Mouse (Mus musculus): ENCODE data around the gene Olig3. TPM values are rescaled to one million over a fixed set of nuclear protein-coding genes. Genes with fewer than 3 reads are reported as not detected.

Gene Olig3
- total RNA-seq (2021), result not detected
- long read RNA-seq, experiment 1, result 0 reads
- long read RNA-seq, experiment 2, result 0 reads

GRCm38 (mm10) chr10:19356071-19356583 is at the start of gene Olig3:
Gene Olig3 (plus strand): TSS chr10:19356533.
- no peak for DNase-seq

DNA sequence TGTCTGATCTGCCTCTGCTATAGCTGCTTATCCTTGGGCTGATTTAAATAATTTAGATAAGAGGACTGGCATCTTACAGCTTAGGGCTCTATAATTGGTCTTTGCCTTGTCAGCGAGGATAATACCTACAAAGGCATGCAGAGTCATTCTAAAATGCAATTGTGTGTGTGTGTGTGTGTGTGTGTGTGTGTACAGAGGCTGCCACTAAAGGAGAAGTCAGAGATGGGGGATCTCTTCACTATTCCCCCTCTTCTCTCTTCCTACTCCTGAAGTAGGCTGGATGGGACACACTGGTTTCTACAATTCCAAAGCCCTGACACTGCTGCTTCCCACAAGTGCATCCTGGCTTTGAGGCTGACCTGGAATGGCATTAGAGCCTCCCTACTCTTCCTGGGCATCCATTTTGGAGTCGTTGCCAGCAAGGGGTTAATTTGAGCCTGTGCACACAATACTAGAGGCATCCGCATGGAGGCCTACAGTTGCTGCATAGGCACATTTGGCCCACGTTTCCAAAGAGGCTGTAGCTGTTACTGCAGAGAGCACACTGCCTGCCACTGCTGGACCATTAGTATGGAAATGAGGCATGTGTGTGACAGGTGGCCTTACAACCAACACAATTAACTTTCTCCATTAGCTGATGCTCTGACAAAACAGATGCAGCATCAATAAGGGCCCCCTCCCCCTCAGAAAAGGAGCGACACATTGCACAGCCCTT is 46.5 kb upstream of the Olig3 start:
- DNase-seq, result no peak

GRCm38 (mm10) chr10:19310471-19310870 is 45.9 kb upstream of the Olig3 start:
- no peak for DNase-seq

DNA sequence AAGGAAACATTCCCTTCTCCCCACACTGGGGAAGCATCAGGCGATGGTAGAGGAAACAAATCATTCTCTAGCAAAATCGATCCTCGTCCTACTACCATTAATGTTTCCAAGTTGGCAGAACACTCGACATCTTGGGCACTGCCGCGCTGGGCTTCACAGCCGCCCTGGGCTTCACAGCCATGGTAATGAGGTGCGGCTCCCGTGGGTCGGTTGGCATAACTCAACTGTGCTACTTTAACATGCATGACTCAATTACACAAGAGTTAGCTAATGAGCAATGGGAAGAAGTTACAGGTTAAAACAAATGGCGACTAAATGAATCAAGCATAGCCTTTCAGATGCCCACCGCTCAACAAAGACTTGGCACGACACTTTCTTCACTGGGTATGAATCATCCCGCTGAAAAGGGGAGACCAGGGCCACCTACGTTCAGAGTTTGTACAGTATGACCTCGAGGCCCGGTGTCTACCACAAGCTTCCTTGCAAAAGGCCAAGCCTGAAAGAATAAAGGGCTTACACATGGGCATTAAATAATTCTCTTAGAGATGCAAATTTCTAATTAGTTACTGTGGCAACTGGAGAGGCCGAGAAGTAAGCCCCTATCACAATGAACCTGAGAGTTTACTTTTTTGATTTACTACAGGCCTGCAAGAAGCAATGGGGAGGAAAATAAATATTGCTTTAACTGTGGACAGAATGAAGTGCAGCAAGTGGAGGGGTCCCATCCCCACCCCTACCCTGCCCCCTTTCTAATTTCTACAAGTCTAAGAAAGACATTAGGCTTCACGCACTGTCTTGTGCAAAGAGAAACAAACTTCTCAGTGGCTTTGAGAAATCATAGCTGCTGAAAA is 38.1 kb upstream of the Olig3 start:
- DNase-seq, result no peak

DNA sequence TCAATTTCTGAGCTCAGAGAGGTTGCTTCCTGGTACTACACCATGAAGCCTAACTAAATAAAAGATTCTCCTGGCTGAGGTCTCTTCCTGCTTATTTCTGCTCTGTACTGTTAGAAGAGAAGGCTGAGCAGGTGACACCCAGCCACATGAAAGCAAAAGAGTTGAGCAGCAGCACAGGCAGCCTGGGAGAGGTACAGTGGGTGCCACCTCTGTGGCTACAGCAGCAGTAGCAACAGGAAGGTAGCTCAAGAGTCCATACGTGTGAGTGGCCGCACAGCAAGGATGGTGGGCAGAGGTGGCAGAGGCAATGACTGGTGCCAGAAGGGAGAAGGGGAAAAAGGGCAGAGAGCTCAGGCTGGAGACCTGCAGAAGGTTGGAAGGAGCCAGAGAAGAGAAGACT is 34.6 kb upstream of the Olig3 start:
- no peak for DNase-seq

DNA sequence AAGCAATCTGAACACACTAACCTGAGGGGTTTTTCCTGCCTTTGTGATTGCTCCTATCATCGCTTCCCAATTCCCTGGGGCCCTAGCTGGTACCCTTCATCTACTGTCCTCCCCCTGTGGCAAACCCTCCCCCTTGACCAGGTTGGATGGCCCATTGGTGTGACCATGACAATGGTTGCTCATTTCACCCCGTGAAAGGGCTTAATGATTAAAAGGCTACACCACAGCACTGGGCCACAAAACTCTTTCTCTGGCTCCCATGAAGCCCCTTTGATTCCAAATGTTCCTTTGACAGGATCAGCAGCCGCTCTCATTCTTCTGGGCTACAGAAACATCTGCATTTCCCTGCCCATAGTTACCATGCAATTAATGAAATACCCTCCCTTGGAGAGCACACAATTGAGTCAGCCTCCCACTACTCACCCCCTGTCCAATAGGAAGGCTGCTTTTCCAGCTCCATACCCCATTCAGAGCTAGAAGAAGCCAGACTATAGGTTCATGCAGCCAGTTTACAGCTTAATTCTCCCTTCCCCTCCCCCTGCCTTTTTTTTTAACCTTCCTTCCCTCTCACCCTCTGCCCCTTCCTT is 27.0 kb upstream of the Olig3 start:
- no peak for DNase-seq

GRCm38 (mm10) chr10:19333425-19333824 is 22.9 kb upstream of the Olig3 start:
- no peak for DNase-seq

DNA sequence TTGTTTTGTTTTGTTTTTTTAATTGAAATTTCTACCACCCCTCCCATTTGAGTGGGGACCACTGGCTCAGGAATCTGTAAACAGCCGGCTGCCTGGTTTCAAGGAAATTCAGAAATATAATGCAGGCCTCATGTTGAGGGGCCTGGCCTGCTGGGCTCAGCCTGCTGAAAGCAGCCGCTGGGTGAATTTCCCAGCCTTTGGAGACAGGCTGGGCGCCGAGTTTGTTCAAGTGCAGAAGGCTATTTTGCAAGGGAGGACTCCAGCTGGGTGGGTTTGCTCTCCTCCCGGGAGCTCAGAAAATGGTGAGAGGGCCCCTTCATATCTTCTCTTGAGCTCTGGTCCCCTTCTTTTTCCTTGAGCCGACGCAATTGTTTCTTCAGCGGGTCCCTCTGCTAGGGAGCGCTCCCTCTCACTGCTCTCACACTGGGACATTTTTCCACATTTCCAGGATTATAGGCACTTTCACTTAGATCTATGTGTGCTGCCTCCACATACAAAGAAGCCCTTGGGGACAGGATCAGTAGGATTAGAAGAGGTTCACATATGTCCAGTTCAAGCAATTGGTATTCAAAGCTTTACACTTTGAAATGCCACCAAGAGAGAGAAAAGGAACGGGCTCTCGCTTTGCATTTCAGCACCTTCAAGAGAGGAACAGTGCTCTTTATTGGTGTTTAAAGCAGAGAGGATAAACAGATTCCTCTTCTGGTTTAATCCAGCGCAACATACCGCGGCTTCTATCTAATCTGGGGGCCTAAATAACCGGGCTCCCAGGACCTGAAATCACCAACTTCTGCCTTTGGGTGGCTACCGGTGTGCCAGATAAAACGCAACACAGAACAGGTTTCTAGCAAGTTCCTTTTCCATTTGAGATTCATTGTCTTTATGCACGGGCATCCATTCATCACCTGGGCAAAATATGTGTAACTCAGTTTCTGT is 17.4 kb upstream of the Olig3 start:
- DNase-seq, result no peak

GRCm38 (mm10) chr10:19344039-19344438 is 12.3 kb upstream of the Olig3 start:
- no peak for DNase-seq

- DNase-seq, result no peak
Observed at GRCm38 (mm10) chr10:19349326-19349725, 7.0 kb upstream of the Olig3 start.

- DNase-seq, result no peak
Observed at GRCm38 (mm10) chr10:19352006-19352877, 4.1 kb upstream of the Olig3 start.

DNA sequence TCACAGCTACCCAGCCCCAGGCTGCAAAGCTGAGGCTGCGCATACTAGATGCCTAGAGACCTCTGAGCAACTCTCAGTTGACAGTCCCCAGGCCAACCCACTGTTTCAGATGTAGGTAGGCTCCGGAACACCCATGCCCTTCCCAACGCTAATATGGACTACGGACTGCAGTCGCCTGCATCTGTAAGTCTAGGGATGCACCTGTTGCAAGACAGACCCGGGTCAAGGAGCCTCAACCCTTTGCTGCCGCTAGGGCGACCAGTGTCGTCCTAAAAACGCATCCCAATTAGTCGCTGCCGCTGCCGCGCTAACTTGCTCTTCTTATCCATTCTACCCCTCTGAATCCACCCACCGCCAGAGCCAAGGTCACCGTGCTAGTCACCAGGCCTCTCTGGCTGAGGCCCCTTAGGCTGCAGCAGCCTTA is 3.4 kb upstream of the Olig3 start:
- no peak for DNase-seq

DNA sequence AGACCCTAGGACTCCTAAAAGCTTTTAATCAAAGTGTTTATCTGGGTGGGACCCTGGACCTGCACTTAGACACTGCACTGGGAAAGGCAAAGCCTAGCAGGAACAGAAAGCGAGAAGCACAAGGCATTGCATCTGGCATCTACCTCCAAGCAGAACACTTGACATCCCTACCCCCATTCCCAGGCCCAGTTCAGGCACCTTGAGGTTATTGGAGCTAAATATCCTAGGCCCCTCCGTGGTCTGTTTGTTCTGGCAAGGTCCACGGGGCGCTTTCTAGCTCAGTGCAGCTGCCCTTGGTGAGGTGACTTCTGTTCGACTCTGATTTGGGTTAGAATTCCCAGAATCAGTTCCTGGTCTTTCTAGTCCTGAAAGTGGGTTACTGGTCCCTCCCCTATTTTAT is 2.7 kb upstream of the Olig3 start:
- DNase-seq, result no peak

DNA sequence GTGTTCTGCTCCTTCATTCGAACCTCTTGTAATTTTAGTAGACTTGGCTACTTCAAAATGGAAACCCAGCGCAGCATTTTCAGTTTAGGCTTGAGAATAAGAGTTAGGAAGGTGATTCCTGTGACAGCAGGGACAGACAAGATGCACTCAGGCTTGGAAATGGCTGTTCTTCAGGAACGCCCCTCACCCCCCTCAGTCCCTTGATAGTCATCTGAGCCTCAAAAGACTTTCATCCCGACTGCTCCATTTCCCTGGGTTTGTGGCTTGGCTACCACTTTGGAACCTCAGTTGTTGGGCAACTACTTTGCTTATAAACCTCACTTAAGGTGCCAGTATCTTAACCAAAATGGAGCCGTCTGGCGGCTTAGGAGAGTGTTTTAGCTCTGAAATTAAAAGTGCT is 2.2 kb upstream of the Olig3 start:
- no peak for DNase-seq

- no peak for DNase-seq
Observed at GRCm38 (mm10) chr10:19355076-19355475, 1.3 kb upstream of the Olig3 start.

DNA sequence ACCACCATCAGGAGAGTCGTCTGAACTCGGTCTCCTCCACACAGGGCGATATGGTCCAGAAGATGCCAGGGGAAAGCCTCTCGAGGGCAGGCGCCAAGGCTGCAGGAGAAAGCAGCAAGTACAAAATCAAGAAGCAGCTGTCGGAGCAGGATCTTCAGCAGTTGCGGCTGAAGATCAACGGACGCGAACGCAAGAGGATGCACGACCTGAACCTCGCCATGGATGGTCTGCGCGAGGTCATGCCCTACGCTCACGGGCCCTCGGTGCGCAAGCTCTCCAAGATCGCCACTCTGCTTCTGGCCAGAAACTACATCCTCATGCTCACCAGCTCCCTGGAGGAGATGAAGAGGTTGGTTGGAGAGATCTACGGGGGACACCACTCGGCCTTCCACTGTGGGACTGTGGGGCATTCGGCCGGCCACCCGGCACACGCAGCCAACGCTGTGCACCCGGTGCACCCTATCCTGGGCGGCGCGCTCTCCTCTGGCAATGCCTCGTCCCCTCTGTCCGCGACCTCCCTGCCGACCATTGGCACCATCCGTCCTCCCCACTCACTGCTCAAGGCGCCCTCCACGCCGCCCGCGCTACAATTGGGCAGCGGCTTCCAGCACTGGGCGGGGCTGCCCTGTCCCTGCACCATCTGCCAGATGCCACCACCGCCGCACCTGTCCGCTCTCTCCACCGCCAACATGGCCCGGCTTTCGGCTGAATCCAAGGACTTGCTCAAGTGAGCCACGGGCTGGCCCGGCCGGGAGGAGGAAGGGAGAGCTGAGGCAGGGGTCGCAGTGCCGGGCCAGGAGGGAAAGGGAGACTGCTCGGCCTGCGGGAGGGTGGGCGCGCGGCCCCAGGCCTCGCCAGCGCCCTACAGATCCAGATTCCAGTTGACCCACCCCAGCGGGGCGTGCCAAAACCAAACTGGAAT is 648 bp downstream of the Olig3 start:
- no peak for DNase-seq

GRCm38 (mm10) chr10:19357848-19358247 is 1.5 kb downstream of the Olig3 start:
- no peak for DNase-seq

GRCm38 (mm10) chr10:19360446-19361300 is 4.3 kb downstream of the Olig3 start:
- no peak for DNase-seq

Data from adrenal gland, postnatal 36 days (tissue).